Mouse (Mus musculus) hindbrain, embryonic 11.5 days (tissue): Measurements from ENCODE around the gene Batf3. TPM values are rescaled to one million over a fixed set of nuclear protein-coding genes. Genes with fewer than 3 reads are reported as not detected.

Experiments
- ATAC-seq: fragments of 200-750 bp; cut with Nextera tagmentation; 2 replicates; pipeline ENCODE4 v1.8.0; 2017; ENCODE audit warnings: mild to moderate bottlenecking, moderate TSS enrichment, moderate library complexity; ENCODE audit not compliant: low FRiP score
- DNase-seq: peaks from one replicate; pipeline ENCODE4 v3.0.0-alpha.2; 2015; ENCODE audit warnings: low spot score
- H3K27ac ChIP-seq: fragments of 300-500 bp; sonication (generic); 2 replicates; pipeline ENCODE4 v1.5.1; 2014; ENCODE audit warnings: mild to moderate bottlenecking, low read depth, low read length
- H3K27me3 ChIP-seq: fragments of 300-500 bp; sonication (generic); 2 replicates; pipeline ENCODE4 v1.6.1; 2014; ENCODE audit warnings: mild to moderate bottlenecking, low read length, moderate library complexity, mixed read lengths; ENCODE audit not compliant: control insufficient read depth, insufficient read depth
- H3K36me3 ChIP-seq: fragments of 300-500 bp; sonication (generic); 2 replicates; pipeline ENCODE4 v1.6.1; 2014; ENCODE audit warnings: mild to moderate bottlenecking, low read length, moderate library complexity, mixed read lengths; ENCODE audit not compliant: control insufficient read depth, insufficient read depth
- H3K4me1 ChIP-seq: fragments of 300-500 bp; sonication (generic); replicated peaks from 2 replicates; pipeline ENCODE4 v1.6.1; 2014; ENCODE audit warnings: low read length, mixed read lengths; ENCODE audit not compliant: control insufficient read depth, insufficient read depth
- H3K4me2 ChIP-seq: fragments of 300-500 bp; sonication (generic); replicated peaks from 2 replicates; pipeline ENCODE4 v1.6.1; 2014; ENCODE audit warnings: mild to moderate bottlenecking, low read depth, low read length
- H3K4me3 ChIP-seq: fragments of 300-500 bp; sonication (generic); 2 replicates; pipeline ENCODE4 v1.5.1; 2014; ENCODE audit warnings: low read depth, low read length
- H3K9ac ChIP-seq: fragments of 300-500 bp; sonication (generic); 2 replicates; pipeline ENCODE4 v1.6.1; 2014; ENCODE audit warnings: low read depth, low read length
- H3K9me3 ChIP-seq: fragments of 300-500 bp; sonication (generic); 2 replicates; pipeline ENCODE4 v1.6.1; 2016; ENCODE audit warnings: low read length; ENCODE audit not compliant: control insufficient read depth
- WGBS: fragments of 180-500 bp; shearing (Covaris S2); extraction: QIAGEN DNeasy Blood & Tissue Kit; methylation state at CpG from one replicate; pipeline ENCODE4 v1.1.7; 2014; 5-methylcytosine and 5-hydroxymethylcytosine counted together
- polyA plus RNA-seq: library from polyadenylated mRNA; unstranded; fragments of >200 nt; fragmentation: Nextera tagmentation; extraction: Ambion mirVana; gene quantifications from 2 replicates; pipeline ENCODE4 v1.2.1, GENCODE M21; 2014

The Batf3 gene
- polyA plus RNA-seq, 1 experiment from 2014 or later: 4.6 TPM

DNA sequence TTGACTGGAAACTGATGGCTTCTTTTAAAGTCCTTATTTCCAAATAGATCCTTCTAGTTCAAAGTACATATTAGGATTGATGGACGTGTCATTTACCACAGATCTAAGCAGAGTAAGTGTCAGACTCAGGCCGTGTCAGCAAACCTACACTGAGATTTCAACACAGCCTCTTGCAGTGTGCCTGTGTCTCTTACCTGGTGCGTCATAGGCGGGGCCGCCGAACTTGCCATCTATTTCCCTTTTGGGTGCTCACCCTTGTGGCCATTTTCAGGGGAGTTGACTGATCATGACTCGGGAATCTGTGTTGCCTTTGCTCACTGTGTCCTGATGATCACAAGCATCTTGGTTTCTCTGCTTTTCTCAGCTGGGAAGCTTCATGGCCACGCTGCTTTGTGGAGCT, 14.4 kb upstream of the Batf3 start:
- no peaks in the 10 kb centered on the region for H3K27me3 ChIP-seq
- H3K27ac ChIP-seq: no peak overlapping the region
- H3K9me3 ChIP-seq: no peaks in the 10 kb centered on the region
- H3K4me1 ChIP-seq: no peaks in the 10 kb centered on the region
- H3K9ac ChIP-seq: no peak overlapping the region
- no peaks in the 10 kb centered on the region for H3K36me3 ChIP-seq
- no peak for DNase-seq
- ATAC-seq: no peak
- no peak overlapping the region for H3K4me2 ChIP-seq
- no peak overlapping the region for H3K4me3 ChIP-seq
- WGBS: 92% methylated on average over 8 of the region's 8 CpGs

- H3K4me3 ChIP-seq: no peak overlapping the region
- H3K4me2 ChIP-seq: no peak overlapping the region
- DNase-seq (peak; percentile 68), ATAC-seq (no peak)
- no peak overlapping the region for H3K27ac ChIP-seq
- H3K36me3 ChIP-seq: no peaks in the 10 kb centered on the region
- no peaks in the 10 kb centered on the region for H3K27me3 ChIP-seq
- H3K4me1 ChIP-seq: no peaks in the 10 kb centered on the region
- no peaks in the 10 kb centered on the region for H3K9me3 ChIP-seq
- WGBS: 74% methylated on average over 5 of the region's 5 CpGs
- H3K9ac ChIP-seq: no peak overlapping the region
Measured at GRCm38 (mm10) chr1:191084951-191085559, 12.6 kb upstream of the Batf3 start.

DNA sequence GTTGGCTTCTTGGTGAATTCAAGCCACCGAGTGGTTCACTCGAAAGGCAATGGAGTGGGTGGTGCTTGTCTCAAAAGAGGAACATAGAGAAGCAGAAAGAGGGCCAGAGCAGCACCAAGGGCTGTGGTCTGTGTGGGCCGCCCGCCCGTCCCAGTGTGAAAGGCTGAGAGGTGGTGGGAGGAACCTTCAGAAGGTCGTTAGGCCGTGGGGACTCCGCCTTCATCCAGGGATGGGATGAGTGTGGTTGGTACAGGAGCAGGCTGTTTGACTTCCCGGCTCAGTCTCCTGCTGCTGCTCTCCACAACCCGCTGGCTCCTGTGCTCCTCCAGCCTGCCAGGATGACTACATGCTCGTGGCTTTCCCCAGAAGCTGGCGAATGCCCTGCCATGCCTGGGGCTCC, 12.1 kb upstream of the Batf3 start:
- WGBS: 94% methylated on average over 12 of the region's 12 CpGs
- H3K9me3 ChIP-seq: no peaks in the 10 kb centered on the region
- no peak for DNase-seq
- H3K27me3 ChIP-seq: no peaks in the 10 kb centered on the region
- H3K36me3 ChIP-seq: no peaks in the 10 kb centered on the region
- H3K4me2 ChIP-seq: no peak overlapping the region
- no peak overlapping the region for H3K4me3 ChIP-seq
- no peak overlapping the region for H3K9ac ChIP-seq
- no peak for ATAC-seq
- H3K4me1 ChIP-seq: no peaks in the 10 kb centered on the region
- H3K27ac ChIP-seq: no peak overlapping the region

- H3K9ac ChIP-seq: no peak overlapping the region
- 87% methylated on average over 7 of the region's 7 CpGs for WGBS
- H3K27me3 ChIP-seq: no peaks in the 10 kb centered on the region
- no peak overlapping the region for H3K4me3 ChIP-seq
- H3K27ac ChIP-seq: no peak overlapping the region
- ATAC-seq (no peak), DNase-seq (no peak)
- no peak overlapping the region for H3K4me2 ChIP-seq
- no peaks in the 10 kb centered on the region for H3K36me3 ChIP-seq
- H3K4me1 ChIP-seq: no peaks in the 10 kb centered on the region
- H3K9me3 ChIP-seq: no peaks in the 10 kb centered on the region
Measured at GRCm38 (mm10) chr1:191086304-191086878, 11.3 kb upstream of the Batf3 start.

GRCm38 (mm10) chr1:191086960-191087359, 10.7 kb upstream of the Batf3 start:
- Histone ChIP-seq H3K4me1 (no peaks in the 10 kb centered on the region), H3K27ac (no peak overlapping the region), H3K9me3 (no peaks in the 10 kb centered on the region), H3K27me3 (no peaks in the 10 kb centered on the region), H3K4me2 (no peak overlapping the region), H3K36me3 (no peaks in the 10 kb centered on the region), H3K9ac (no peak overlapping the region), H3K4me3 (no peak overlapping the region)
- ATAC-seq: no peak
- WGBS: 85% methylated on average over 8 of the region's 8 CpGs
- no peak for DNase-seq

GRCm38 (mm10) chr1:191087955-191088354, 9.7 kb upstream of the Batf3 start:
- H3K4me1 ChIP-seq: no peaks in the 10 kb centered on the region
- DNase-seq: no peak
- H3K27ac ChIP-seq: no peak overlapping the region
- WGBS: 89% methylated on average over 5 of the region's 5 CpGs
- ATAC-seq: no peak
- H3K4me3 ChIP-seq: no peak overlapping the region
- no peaks in the 10 kb centered on the region for H3K36me3 ChIP-seq
- H3K27me3 ChIP-seq: no peaks in the 10 kb centered on the region
- H3K4me2 ChIP-seq: no peak overlapping the region
- H3K9ac ChIP-seq: no peak overlapping the region
- H3K9me3 ChIP-seq: no peaks in the 10 kb centered on the region

GRCm38 (mm10) chr1:191089355-191089754, 8.3 kb upstream of the Batf3 start:
- H3K9ac ChIP-seq: no peak overlapping the region
- no peak for DNase-seq
- H3K27me3 ChIP-seq: no peaks in the 10 kb centered on the region
- no peaks in the 10 kb centered on the region for H3K4me1 ChIP-seq
- ATAC-seq: no peak
- H3K27ac ChIP-seq: no peak overlapping the region
- H3K9me3 ChIP-seq: no peaks in the 10 kb centered on the region
- no peak overlapping the region for H3K4me3 ChIP-seq
- WGBS: 73% methylated on average over 6 of the region's 6 CpGs
- no peaks in the 10 kb centered on the region for H3K36me3 ChIP-seq
- H3K4me2 ChIP-seq: no peak overlapping the region

GRCm38 (mm10) chr1:191092050-191092449, 5.6 kb upstream of the Batf3 start:
- Histone ChIP-seq H3K9ac (no peak overlapping the region), H3K27me3 (no peaks in the 10 kb centered on the region; the same call in 1 of the 2 replicates), H3K27ac (no peak overlapping the region), H3K4me3 (no peak overlapping the region), H3K36me3 (no peaks in the 10 kb centered on the region), H3K9me3 (no peaks in the 10 kb centered on the region), H3K4me2 (no peak overlapping the region), H3K4me1 (no peaks in the 10 kb centered on the region)
- no peak for ATAC-seq
- WGBS: 80% methylated on average over 8 of the region's 8 CpGs
- DNase-seq: no peak

- ATAC-seq (no peak), DNase-seq (no peak)
- 81% methylated on average over 5 of the region's 5 CpGs for WGBS
- Histone ChIP-seq H3K27ac (no peak overlapping the region), H3K9ac (no peak overlapping the region), H3K27me3 (peaks cover 4% of the 10 kb centered on the region), H3K4me2 (no peak overlapping the region), H3K4me3 (no peak overlapping the region), H3K4me1 (no peaks in the 10 kb centered on the region), H3K36me3 (no peaks in the 10 kb centered on the region), H3K9me3 (no peaks in the 10 kb centered on the region)
Measured at GRCm38 (mm10) chr1:191093578-191093977, 4.1 kb upstream of the Batf3 start.
